Mouse (Mus musculus): ENCODE measurements at regions not wholly inside any gene's neighbourhood (a gene's known extent, or its start where the extent isn't known, plus 50 kb on each side); places are given as distances from the start of the nearest gene placed in this dataset.

DNA sequence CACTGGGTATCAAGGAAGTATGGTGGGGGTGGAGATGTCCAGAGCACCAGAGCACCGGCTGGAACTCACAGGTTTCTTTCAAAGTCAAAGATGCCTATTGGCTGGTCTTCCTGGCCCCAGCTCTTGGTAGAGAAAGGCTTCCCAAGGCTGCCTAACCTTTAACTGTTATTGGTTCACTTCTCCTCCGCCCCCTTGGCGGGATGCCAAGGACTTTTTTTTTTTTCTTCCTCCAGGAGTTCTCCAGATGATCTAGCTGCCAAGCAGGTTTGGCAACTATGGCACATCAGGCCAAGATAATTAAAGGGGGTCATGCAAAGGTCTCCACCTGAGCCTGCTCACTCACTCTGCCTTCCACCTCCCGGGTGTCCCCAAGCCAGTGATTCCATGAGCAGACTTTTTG is 67.5 kb downstream of the Sc5d start:
- DNase-seq, result peak; percentile 95 to 96

DNA sequence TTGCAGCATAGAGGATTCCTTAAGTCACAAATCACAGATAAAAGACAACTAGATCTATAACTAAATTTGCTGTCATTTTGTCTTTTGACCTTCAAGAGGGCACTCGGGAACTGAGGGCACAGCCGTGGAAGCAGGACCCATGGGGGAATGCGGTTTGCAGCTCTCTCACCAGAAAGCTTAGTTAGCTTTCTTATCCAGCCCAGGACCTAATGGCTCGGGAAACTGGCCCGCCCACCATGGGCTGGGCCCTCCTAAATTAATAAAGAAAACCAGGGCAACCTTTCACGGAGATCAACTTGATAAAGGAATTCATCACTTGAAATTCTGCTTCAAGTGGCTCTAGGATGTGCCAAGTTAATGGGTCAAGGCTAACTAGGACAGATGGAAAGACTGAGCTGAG is 67.9 kb downstream of the Sc5d start:
- DNase-seq, result peak; percentile 31 to 57

DNA sequence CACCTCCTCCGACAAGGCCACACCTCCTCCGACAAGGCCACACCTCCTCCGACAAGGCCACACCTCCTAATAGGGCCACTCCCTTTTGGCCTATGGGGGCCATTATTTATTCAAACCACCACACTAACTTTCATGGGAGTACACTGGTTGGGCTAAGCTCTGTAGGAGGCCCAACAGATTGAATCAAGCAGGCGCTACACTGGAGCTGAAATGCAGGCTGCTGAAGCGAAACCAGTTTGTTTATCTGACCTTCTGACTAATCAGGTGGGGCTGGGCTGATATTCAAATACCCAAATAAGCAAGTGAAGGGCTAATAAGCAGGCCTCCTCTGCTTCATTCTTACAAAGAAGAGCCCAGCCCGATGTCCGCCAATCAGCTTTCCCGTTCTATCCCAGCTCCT is 68.4 kb downstream of the Sc5d start:
- DNase-seq, result peak; percentile 49 to 77

DNA sequence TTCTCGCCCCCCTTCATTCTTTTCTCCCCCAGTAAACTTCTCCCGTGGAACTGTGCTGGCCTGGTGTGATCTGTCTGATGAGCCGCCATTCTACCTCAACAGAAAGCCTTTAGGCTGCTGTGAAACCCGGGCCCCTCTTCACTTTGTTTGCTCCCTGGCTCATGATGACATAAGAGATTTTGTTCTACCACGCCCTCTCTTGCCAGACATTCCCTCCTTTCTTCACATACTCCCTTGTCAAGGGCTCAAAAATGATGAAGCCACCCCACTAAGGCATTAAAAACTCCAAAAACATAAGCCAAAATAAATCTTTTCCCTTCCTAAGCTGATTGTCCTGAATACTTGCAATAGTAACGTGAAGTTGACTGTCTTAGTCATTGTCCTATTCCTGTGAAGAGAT is 69.1 kb downstream of the Sc5d start:
- DNase-seq, result no peak

DNA sequence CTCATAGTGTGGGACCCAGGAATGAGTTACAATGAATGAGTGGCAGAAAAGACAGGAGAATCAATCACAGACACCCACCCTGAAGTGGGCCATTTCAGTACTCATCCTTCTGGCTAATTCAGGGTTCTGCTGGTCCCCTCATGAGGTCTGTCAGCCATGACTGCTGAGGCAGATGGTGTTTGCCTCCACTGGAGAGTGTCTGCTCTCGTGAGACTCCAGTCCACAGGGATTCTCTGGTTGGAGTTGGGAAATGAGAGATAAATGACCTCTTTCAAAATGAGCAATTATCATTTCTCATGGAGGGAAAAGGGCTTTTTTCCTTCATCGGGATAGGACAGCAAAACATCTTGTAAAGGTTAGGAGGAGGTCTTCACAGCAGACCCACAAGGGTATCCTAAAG is 69.9 kb downstream of the Sc5d start:
- no peak for DNase-seq

DNA sequence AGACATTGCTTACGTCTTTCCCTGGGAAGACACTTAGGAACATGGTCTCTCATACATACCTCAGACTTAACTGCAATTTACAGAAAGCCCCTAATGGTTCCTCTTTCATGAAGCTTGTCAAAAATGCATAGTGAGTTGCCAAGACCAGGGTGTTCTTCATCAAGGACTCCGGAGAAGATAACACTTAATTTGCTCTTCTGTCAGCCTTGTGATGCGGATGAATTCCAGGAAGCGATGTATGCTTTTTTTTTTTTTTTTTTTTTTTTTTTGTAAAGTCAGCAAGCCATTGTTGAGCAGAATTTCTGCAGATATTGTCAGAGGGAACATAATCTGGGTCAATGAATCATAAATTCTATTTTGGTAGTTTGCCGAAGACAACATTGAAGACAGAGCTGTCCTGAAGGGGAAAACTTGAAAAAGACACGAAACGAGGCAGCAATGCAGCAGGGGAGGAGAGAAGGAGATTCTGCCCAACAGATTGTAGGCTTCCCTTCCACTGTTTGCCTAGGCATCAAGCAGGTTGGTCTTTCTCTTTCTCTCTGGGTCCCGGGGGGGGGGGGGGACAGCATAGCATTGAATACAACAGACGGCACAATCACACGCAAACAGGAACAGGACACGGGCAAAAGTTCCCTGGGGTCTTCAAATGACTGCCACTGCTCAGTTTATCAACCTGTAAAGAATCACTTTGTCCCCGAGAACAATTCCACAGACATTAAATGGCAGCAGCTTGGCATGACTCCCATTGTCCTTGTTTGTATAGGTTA is 69.1 kb upstream of the Sorl1 start:
- DNase-seq, result no peak

DNA sequence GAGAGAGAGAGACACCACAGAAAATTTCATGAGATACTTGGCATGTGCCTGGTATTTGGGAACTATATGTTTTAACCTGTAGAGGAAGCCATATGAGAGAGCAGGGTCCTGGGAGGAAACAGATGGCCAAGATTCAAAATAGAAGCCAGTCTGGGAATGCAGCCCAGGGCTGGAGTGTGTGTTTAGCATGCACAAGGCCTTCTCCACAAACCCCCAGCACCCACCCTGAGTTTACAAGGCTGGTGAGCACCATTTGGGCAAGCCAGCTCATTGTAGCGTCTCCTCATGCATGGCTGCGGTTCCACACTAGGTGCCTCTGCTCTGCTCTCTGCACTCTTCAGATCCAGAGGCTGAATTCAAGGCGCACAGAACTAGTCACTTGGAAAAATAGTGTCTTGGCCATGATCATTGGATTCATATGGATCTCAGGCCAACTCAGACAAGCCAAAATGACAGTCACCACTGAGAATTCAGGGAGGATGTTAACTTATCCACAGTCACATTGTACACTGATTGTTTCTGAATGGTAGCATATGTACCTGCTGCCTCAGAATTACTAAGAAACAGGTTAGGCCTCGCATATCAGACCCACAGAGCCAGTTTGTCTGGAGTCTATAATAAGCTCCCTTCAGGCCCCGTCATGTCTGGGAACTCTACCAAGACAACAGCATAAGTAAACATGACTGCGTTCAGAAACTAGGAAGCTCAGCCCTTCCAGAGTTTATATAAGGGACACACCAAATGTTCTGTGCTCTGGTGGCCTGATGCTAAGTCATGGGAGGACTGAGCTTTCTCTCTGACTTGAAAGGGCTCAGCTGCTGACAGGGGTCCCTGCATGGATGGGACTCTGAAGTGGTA is 63.5 kb upstream of the Sorl1 start:
- DNase-seq, result peak; percentile 16 to 39

DNA sequence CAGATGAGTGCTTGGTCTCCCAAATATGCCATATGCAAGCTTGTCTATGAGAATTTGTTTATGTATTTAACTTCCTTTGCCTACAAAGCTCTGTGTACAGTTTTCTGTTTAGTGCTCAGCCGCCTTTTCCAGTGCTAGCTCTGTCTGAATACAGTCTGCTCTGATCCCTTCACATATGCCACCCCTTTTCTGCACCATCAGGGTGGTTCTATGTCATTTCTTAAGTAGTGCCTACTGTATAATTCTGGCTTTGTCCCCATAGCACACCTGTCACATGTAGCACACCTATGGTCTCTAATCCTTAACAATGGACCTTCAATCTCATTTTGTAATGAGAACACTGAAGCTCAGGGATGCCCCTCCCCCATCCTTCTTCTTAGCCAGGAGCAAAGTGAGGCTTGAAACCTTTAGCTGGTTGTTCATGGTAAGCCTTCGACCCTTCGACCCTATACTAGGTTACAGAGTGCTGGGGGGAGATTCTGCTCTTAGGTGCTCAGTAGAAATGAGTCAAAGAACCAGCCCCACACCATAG is 60.1 kb upstream of the Sorl1 start:
- DNase-seq, result no peak

DNA sequence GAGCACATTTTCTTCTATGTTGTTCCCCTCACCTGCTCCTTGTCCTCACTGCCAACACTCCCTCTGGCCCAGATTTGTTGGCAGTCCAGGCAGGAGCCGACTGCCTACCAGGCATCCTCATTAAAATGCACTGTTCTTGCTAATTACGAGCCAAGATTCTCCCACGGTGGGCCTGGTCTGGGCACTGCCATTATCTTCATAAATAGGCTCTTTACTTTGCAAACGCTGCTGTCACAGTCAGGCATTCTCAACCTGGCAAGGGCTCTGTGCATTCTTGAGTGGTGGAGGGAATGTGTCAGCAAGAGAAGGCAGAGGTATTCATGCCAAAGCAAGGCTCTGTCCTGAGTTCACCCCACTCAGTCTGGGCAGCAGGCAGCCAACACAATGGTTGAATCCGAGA is 59.4 kb upstream of the Sorl1 start:
- DNase-seq, result peak; percentile 53 to 67

DNA sequence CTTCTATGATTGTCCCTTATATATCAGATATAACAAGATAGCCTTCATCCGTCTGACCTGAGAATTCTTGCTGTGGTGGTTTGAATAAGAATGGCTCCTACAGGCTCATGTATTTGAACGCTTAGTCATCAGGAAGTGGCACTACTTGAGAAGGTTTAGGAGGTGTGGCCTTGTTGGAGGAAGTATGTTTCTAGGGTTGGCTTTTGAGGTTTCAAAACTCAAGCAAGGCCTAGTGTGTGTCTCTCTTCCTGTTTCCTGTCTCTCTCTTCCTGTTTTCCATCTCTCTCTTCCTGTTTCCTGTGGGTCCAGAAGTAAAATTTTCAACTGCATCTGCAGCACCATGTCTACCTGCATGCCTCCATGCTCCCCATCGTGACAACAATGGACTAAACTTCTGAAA is 58.3 kb upstream of the Sorl1 start:
- DNase-seq, result no peak

DNA sequence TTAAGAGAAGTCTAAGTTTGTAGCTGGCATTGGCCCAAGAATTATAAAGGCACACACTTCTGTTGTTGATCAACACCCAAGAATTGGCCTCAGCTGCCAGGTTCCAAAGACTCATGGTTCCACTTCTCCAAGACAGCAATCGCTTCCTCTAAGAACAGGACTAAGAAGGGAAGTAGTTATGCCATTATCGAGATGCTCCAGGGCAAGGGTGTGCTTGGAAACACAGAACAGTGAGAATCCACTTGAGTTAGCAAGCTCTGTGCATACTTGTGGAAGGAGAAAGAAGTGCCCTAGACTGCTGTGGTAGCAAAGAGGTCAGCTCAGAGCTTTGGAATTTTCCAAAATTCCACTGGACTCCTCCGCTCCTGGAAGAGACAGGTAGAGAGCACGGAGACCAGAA is 56.1 kb upstream of the Sorl1 start:
- DNase-seq, result peak; percentile 21 to 41

DNA sequence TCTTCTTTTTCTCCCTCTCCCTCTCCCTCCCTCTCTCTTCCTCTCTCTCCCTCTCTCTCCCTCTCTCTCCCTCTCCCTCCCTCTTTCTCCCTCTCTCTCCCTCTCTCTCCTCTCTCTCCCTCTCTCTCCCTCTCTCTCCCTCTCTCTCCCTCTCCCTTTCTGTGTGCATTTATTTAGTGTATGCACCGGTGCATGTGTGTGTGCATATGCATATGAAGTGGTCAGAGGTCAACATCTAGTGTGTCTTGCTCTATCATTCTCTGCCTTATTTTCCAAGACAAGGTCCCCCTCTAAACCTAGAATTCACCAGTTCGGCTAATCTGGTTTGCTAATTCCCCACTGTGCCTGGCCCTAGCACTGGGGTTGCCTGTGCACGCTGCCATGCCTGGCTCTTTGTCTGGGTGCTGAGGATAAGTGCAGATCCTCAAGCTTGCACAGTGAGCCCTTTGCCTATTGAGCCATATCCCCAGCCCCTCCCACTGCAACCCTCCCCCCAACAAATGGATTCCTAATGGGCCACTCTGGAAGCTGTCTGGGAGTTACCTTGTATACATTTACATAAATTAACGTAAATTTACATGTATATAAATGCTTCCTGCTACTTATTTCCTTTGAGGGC is 54.8 kb upstream of the Sorl1 start:
- no peak for DNase-seq

DNA sequence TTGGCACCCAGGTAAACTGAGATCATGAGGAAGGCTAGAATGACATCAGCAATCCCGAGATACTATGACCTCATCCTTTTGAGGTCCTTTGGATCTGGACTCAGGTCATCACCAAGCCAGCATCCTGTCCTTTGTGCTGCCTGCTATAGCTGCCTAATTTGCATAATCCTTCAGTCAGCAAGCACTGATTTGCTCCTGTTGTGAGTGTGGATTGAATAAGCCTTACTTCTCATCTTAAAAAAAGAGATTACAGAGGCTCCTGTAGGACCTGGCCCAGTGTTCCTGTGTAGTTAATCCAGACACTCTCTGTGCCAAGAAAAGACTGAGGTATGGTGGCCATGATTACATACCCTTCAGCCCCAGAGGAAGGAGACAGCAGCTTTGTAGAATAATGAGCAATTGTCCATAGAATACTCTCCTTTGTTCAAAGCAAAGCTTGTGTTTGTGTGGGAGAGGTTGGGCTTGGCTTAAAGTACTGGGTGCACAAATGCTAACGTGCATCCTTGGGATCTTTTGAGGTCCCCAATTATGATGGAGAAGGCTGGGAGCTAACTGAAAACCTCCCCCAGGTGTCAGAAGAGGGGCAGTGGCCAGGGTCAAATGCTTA is 50.4 kb upstream of the Sorl1 start:
- DNase-seq, result no peak
